Mouse (Mus musculus): Measurements from ENCODE around the gene Myo1h.

Gene Myo1h

GRCm38 (mm10) chr5:114296693-114297631 lies 8.0 kb downstream of the Myo1h start:
- no peak for DNase-seq (ENCODE audit: low spot score)

- no peak for DNase-seq (ENCODE audit: low spot score)
Observed at GRCm38 (mm10) chr5:114298212-114298894, 9.4 kb downstream of the Myo1h start.

GRCm38 (mm10) chr5:114299156-114299855 lies 10.3 kb downstream of the Myo1h start:
- DNase-seq (ENCODE audit: low spot score), result no peak

GRCm38 (mm10) chr5:114299883-114300610 lies 11.1 kb downstream of the Myo1h start:
- no peak for DNase-seq (ENCODE audit: low spot score)

- no peak for DNase-seq (ENCODE audit: low spot score)
Observed at GRCm38 (mm10) chr5:114303166-114303565, 14.2 kb downstream of the Myo1h start.

GRCm38 (mm10) chr5:114306496-114306895 lies 17.5 kb downstream of the Myo1h start:
- no peak for DNase-seq (ENCODE audit: low spot score)

GRCm38 (mm10) chr5:114308765-114309679 lies 20.1 kb downstream of the Myo1h start:
- no peak for DNase-seq (ENCODE audit: low spot score)

GRCm38 (mm10) chr5:114309680-114310036 lies 20.7 kb downstream of the Myo1h start:
- no peak for DNase-seq (ENCODE audit: low spot score)

GRCm38 (mm10) chr5:114323105-114323790 lies 34.3 kb downstream of the Myo1h start:
- no peak for DNase-seq (ENCODE audit: low spot score)

- no peak for DNase-seq (ENCODE audit: low spot score)
Observed at GRCm38 (mm10) chr5:114323791-114324507, 35.0 kb downstream of the Myo1h start.

GRCm38 (mm10) chr5:114342996-114343395 lies 54.0 kb downstream of the Myo1h start:
- DNase-seq (ENCODE audit: low spot score), result no peak

- DNase-seq (ENCODE audit: low spot score), result no peak
Observed at GRCm38 (mm10) chr5:114343612-114344011, 54.6 kb downstream of the Myo1h start.

GRCm38 (mm10) chr5:114345538-114345937 lies 56.6 kb downstream of the Myo1h start:
- no peak for DNase-seq (ENCODE audit: low spot score)

GRCm38 (mm10) chr5:114347005-114347404 lies 58.0 kb downstream of the Myo1h start:
- DNase-seq (ENCODE audit: low spot score), result no peak

- DNase-seq (ENCODE audit: low spot score), result no peak
Observed at GRCm38 (mm10) chr5:114351490-114351889, 62.5 kb downstream of the Myo1h start.

GRCm38 (mm10) chr5:114356250-114356935 lies 67.4 kb downstream of the Myo1h start:
- DNase-seq (ENCODE audit: low spot score), result peak; percentile 54

GRCm38 (mm10) chr5:114356936-114357751 lies 68.2 kb downstream of the Myo1h start:
- DNase-seq (ENCODE audit: low spot score), result no peak

- no peak for DNase-seq (ENCODE audit: low spot score)
Observed at GRCm38 (mm10) chr5:114358833-114359232, 69.9 kb downstream of the Myo1h start.

Data from urinary bladder, postnatal 10 days (tissue).